Mouse (Mus musculus) c-Kit-negative CD71-positive TER-119-positive erythroid progenitor cells, embryonic 14.5 days (primary cell): Measurements from ENCODE around the gene Gm17720.

Experiments used
- DNase-seq: peaks from one replicate; pipeline ENCODE4 v3.0.0-alpha.2; 2013; ENCODE audit warnings: low read depth, low spot score

Gene Gm17720

DNA sequence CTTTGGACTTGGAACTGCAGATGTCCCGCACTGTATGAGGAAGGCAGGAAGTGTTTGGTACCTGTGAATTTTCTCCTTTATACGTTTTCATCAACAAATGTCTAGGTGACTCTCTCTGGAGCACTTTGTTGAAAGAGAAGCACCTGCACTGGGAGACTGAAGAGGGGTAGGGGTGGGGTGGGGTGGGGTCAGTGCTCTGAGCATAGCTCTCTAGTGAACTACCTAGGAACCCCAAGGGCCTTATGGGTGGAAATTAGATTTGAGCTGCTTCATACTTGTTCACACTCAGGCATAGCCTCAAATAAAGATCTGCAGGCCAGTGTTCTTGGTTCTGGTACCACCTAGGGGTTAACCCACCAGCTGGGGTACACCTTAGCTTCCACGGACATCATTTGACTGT is at the start of gene Gm17720:
Gene Gm17720, minus strand, starts transcription at position 101 of the 400 bp plus-strand sequence.
- no peak for DNase-seq

DNA sequence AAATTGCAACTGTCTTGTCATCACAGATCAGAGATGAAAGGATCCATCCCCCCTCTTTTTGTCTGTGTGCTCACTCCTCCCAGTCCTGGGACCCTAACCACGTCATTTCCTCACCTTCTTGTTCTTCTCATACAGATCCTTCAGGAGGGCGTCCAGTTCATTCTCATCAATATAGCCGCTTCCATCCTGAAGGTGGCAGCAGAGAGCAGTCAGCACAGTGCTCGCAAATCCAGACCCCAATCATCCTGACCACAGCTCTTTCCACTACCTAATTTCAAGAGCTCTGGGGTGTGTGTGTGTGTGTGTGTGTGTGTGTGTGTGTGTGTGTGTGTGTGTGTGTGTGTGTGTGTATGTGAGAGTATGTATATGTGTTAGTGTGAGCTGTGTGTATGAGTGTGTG is 43.0 kb upstream of the Gm17720 start:
- peak; percentile 8 for DNase-seq

- no peak for DNase-seq
Observed at GRCm38 (mm10) chr8:110140770-110141169, 38.2 kb upstream of the Gm17720 start.

DNA sequence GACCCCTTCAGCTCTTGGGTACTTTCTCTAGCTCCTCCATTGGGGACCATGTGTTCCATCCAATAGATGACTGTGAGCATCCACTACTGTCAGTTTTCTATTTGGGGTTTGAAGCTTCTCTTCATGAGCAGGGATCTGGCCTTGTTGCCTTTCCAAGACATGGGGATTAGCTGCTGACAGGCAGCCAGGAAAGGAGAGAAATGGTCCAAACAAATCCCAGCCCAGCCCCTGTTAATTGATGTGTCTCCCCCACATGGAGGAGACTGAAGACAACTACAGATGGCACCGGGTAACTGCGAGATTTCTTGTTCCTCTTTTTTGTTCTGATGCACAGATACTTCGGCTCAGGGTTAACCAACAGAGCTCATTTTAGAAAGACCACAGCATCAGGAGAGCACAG is 37.6 kb upstream of the Gm17720 start:
- DNase-seq = no peak

DNA sequence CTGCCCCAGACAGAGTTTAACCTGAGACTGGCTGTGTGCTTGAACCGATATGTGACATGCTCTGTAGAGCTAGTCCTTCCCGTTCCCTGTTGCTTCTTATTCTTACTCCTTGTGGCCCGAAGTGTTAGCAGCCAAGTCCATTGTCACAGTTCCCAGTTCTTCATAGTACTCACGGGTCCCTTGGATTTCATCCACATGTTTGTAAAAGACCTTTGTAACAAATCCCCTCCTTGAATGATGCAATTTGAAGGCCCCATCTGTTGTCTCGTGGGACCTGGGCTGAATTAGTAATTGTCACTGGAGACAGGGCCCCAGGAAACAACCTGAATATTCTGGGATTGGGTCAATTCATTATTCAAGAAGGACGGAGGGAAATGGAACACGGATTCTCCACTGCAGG is 33.0 kb upstream of the Gm17720 start:
- no peak for DNase-seq

- no peak for DNase-seq
Observed at GRCm38 (mm10) chr8:110134236-110134635, 31.7 kb upstream of the Gm17720 start.

GRCm38 (mm10) chr8:110130537-110130936 is 28.0 kb upstream of the Gm17720 start:
- DNase-seq = peak; percentile 9

DNA sequence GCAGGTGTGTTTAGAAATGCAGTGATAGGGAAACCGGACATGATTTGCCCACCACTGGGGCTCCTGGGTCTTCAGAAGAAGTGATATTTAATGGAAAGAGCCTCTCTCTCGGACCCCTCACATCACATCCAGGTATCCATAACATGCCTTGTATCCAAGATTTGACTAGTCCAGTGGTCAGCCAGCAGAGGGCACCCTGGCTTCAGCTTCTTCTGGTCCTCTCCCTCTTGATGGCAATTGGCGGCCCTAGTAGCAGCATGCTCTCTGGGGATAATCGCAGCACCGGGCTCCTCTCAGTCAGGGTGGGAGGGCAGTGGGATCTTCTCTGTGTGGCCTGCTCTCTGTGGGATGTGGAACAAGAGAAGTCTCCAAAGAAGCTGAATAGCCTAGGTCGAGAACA is 17.2 kb upstream of the Gm17720 start:
- DNase-seq = no peak

GRCm38 (mm10) chr8:110101676-110102075 is 877 bp downstream of the Gm17720 start:
- DNase-seq = no peak

DNA sequence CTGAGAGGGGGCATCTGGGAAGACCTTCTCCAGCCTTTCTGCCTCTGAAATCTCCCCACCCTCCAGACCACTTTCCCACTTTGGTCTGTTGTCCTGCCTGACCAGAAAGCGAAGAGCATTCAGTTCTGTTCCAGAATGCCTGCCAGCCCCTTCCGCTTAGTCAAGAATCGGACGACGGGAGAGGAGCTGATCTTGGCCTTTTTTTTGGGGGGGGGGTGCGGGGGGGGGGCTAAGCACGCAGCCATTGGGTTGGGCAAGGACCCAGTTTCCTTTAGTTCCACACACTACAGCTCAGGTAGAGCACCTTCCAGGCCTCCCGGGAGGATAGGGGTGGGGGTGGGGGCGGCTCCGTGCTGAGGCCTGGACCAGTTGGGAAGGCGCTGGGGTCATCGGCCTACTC is 1.6 kb downstream of the Gm17720 start, which contains the start of gene Gm21964:
Gene Gm21964, plus strand, starts transcription at position 301 of the 400 bp plus-strand sequence.
- no peak for DNase-seq

GRCm38 (mm10) chr8:110091869-110092268 is 10.7 kb downstream of the Gm17720 start:
- DNase-seq = no peak

- DNase-seq = no peak
Observed at GRCm38 (mm10) chr8:110082416-110083105, 20.0 kb downstream of the Gm17720 start.

GRCm38 (mm10) chr8:110079282-110080221 is 23.0 kb downstream of the Gm17720 start, which contains the start of gene Zfp612:
Gene Zfp612 (plus strand): TSS chr8:110079746.
- DNase-seq = no peak

- no peak for DNase-seq
Observed at GRCm38 (mm10) chr8:110074496-110074895, 28.1 kb downstream of the Gm17720 start.

DNA sequence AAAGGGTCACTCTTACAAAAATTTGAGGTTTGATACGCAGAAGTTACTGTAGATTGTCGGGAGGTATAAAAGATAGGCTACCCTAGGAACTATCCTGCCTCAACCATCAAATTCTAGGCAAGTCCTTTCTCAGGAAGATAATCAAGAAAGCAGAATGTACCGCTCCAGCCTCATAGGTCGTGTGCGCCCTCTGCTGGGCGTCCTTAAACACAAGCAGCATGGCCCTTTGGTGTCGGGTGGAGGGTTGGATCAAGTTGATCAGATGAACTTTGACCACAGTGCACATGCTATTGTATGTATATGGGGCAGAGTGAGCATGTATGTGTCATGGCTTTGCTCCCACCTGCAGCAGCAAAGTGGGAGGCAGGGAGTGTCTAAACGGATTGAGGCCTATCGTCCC is 31.0 kb downstream of the Gm17720 start:
- peak; percentile 24 for DNase-seq

GRCm38 (mm10) chr8:110069706-110070105 is 32.8 kb downstream of the Gm17720 start:
- no peak for DNase-seq

GRCm38 (mm10) chr8:110065676-110066075 is 36.9 kb downstream of the Gm17720 start:
- no peak for DNase-seq

- no peak for DNase-seq
Observed at GRCm38 (mm10) chr8:110064606-110065365, 37.8 kb downstream of the Gm17720 start.

DNA sequence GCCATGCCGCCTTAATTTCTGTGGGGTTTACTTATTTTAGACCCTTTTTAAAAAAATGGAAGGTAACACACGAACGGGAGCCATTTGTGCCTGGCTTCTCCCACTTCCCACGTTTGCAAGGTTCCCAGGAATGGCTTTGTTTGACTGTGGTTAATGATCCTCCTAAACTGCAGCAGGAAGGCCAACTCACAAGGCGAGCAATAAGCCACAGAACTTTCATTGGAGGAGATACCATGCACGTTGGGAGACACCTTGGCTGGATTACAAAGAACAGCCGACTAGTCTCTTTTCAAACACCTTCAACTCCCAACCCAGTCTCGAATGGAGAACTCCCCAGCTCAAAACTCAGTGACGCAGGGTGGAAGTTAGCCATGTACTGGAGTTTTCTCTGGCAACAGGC is 38.4 kb downstream of the Gm17720 start:
- no peak for DNase-seq

GRCm38 (mm10) chr8:110058207-110058606 is 44.3 kb downstream of the Gm17720 start:
- no peak for DNase-seq

GRCm38 (mm10) chr8:110051208-110051607 is 51.3 kb downstream of the Gm17720 start:
- DNase-seq = no peak

- no peak for DNase-seq
Observed at GRCm38 (mm10) chr8:110040509-110040908, 62.0 kb downstream of the Gm17720 start.
